Mouse (Mus musculus) hindbrain, embryonic 11.5 days (tissue): ENCODE results near the gene Dscaml1. TPM values are rescaled to one million over a fixed set of nuclear protein-coding genes. Genes with fewer than 3 reads are reported as not detected.

Experiments
- ATAC-seq: fragments of 200-750 bp; cut with Nextera tagmentation; 2 replicates; pipeline ENCODE4 v1.8.0; 2017; ENCODE audit warnings: mild to moderate bottlenecking, moderate TSS enrichment, moderate library complexity; ENCODE audit not compliant: low FRiP score
- DNase-seq: peaks from one replicate; pipeline ENCODE4 v3.0.0-alpha.2; 2015; ENCODE audit warnings: low spot score
- H3K27ac ChIP-seq: fragments of 300-500 bp; sonication (generic); 2 replicates; pipeline ENCODE4 v1.5.1; 2014; ENCODE audit warnings: mild to moderate bottlenecking, low read depth, low read length
- H3K27me3 ChIP-seq: fragments of 300-500 bp; sonication (generic); 2 replicates; pipeline ENCODE4 v1.6.1; 2014; ENCODE audit warnings: mild to moderate bottlenecking, low read length, moderate library complexity, mixed read lengths; ENCODE audit not compliant: control insufficient read depth, insufficient read depth
- H3K36me3 ChIP-seq: fragments of 300-500 bp; sonication (generic); 2 replicates; pipeline ENCODE4 v1.6.1; 2014; ENCODE audit warnings: mild to moderate bottlenecking, low read length, moderate library complexity, mixed read lengths; ENCODE audit not compliant: control insufficient read depth, insufficient read depth
- H3K4me1 ChIP-seq: fragments of 300-500 bp; sonication (generic); replicated peaks from 2 replicates; pipeline ENCODE4 v1.6.1; 2014; ENCODE audit warnings: low read length, mixed read lengths; ENCODE audit not compliant: control insufficient read depth, insufficient read depth
- H3K4me2 ChIP-seq: fragments of 300-500 bp; sonication (generic); replicated peaks from 2 replicates; pipeline ENCODE4 v1.6.1; 2014; ENCODE audit warnings: mild to moderate bottlenecking, low read depth, low read length
- H3K4me3 ChIP-seq: fragments of 300-500 bp; sonication (generic); 2 replicates; pipeline ENCODE4 v1.5.1; 2014; ENCODE audit warnings: low read depth, low read length
- H3K9ac ChIP-seq: fragments of 300-500 bp; sonication (generic); 2 replicates; pipeline ENCODE4 v1.6.1; 2014; ENCODE audit warnings: low read depth, low read length
- H3K9me3 ChIP-seq: fragments of 300-500 bp; sonication (generic); 2 replicates; pipeline ENCODE4 v1.6.1; 2016; ENCODE audit warnings: low read length; ENCODE audit not compliant: control insufficient read depth
- WGBS: fragments of 180-500 bp; shearing (Covaris S2); extraction: QIAGEN DNeasy Blood & Tissue Kit; methylation state at CpG from one replicate; pipeline ENCODE4 v1.1.7; 2014; 5-methylcytosine and 5-hydroxymethylcytosine counted together
- polyA plus RNA-seq: library from polyadenylated mRNA; unstranded; fragments of >200 nt; fragmentation: Nextera tagmentation; extraction: Ambion mirVana; gene quantifications from 2 replicates; pipeline ENCODE4 v1.2.1, GENCODE M21; 2014

Gene Dscaml1
- polyA plus RNA-seq, 1 experiment from 2014 or later: 0.80 TPM

DNA sequence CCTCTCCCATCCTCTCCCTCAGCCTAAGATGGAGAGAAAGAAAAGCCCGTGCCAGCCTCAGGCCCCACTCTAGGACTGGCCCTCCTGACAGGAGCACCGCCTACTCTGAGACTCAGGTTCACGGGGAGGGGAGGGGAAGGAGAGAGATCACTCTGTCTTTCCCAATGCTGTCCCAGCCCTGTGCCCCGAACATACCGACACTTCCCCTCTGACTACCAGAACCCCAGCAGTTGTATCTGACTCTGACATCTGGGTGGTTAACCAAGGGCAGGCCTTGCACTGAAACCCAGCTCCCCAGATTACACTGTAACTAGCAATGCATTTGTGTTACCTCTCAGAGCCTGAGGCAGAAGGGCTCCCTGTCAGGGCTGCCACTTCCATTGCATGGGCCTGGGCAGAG is 362.0 kb downstream of the Dscaml1 start:
- H3K27ac ChIP-seq: no peak overlapping the region
- no peak overlapping the region for H3K9ac ChIP-seq
- H3K4me3 ChIP-seq: no peak overlapping the region
- H3K36me3 ChIP-seq: no peaks in the 10 kb centered on the region
- no peak for ATAC-seq
- H3K9me3 ChIP-seq: no peaks in the 10 kb centered on the region
- WGBS: 61% methylated on average over 5 of the region's 5 CpGs
- no peaks in the 10 kb centered on the region for H3K27me3 ChIP-seq
- no peak overlapping the region for H3K4me2 ChIP-seq
- DNase-seq: no peak
- no peaks in the 10 kb centered on the region for H3K4me1 ChIP-seq

DNA sequence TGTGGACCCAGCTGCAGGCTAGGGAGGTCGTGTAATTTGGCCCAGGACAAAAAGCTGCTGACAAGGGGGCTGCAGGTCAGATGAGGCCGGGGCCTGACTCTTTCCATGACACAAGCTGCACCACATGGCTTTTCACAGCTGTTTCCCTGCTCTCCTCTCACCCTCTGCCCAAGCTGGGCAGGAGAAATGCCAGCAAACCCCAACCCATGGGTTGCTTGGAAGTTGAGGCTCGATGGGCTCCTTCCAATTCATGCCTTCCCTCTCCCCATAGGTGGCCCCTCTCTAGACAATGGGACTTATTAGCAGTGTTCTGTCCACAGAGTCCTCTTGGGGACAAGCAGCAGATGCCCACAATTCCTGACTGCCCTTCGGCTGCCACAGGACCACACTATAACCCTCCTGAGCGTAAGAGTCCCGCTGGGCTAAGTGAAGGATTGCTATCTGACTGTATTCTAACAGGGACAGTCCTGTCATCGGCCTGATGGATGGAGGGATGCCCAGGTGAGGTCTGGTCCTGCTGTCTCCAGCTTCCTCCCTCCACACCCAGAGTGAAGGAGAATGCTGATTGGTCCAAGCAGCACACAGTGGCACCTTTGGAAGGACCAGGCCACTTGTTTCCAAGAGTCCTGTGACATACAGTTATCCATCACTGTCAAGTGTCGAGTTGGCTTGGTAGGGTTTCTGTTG is 365.2 kb downstream of the Dscaml1 start:
- H3K4me1 ChIP-seq: no peaks in the 10 kb centered on the region
- H3K4me2 ChIP-seq: no peak overlapping the region
- DNase-seq: no peak
- H3K36me3 ChIP-seq: no peaks in the 10 kb centered on the region
- H3K4me3 ChIP-seq: no peak overlapping the region
- H3K27me3 ChIP-seq: no peaks in the 10 kb centered on the region
- no peak for ATAC-seq
- no peaks in the 10 kb centered on the region for H3K9me3 ChIP-seq
- no peak overlapping the region for H3K27ac ChIP-seq
- WGBS: 68% methylated on average over 8 of the region's 8 CpGs
- no peak overlapping the region for H3K9ac ChIP-seq

DNA sequence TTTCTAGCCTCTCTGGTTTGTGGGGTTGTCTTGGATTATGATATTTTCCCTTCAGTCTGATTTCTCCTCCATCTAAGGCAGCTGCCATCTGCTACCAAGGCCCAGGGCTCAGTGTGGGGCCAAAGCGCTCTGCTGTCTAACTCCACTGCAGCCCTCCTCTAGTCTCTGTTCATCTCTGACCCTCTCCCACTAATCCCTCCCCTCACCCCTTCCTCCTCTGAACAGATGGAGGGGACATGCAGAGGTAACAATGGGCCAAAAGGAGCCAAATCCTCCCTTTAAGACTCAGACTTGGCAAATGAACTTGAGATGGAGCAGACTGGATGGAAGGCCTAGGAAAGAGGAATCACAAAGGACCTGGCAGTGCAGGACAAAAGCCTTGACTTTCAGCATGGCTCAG is 365.8 kb downstream of the Dscaml1 start:
- Histone ChIP-seq H3K27ac (no peak overlapping the region), H3K36me3 (no peaks in the 10 kb centered on the region), H3K4me3 (no peak overlapping the region), H3K9ac (no peak overlapping the region), H3K27me3 (no peaks in the 10 kb centered on the region), H3K9me3 (no peaks in the 10 kb centered on the region), H3K4me2 (no peak overlapping the region), H3K4me1 (no peaks in the 10 kb centered on the region)
- ATAC-seq: no peak
- no peak for DNase-seq
- WGBS: 79% methylated on average over 1 of the region's 1 CpGs

DNA sequence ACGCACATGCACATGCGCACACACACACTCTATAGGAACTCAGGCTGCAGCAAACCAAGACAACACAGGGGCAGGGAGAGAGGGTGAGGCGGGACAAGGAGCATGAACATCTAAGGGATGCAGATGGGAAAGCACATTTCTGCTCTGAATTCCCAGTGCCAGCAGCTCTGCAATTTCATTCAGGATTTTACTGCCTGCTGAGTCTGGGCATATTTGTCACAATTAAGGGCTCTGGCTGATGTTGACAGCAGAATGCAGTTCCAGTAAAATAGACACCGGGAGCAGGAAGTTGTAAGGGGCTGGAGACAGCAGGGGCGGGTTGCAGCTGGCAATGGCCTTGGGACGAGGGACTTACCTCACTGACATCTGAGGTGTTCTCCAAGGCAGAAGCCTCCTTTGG is 367.3 kb downstream of the Dscaml1 start:
- no peak overlapping the region for H3K27ac ChIP-seq
- WGBS: 85% methylated on average over 6 of the region's 6 CpGs
- H3K27me3 ChIP-seq: no peaks in the 10 kb centered on the region
- no peak overlapping the region for H3K4me2 ChIP-seq
- no peaks in the 10 kb centered on the region for H3K4me1 ChIP-seq
- no peak overlapping the region for H3K4me3 ChIP-seq
- H3K9ac ChIP-seq: no peak overlapping the region
- H3K9me3 ChIP-seq: no peaks in the 10 kb centered on the region
- H3K36me3 ChIP-seq: no peaks in the 10 kb centered on the region
- ATAC-seq: no peak
- no peak for DNase-seq

DNA sequence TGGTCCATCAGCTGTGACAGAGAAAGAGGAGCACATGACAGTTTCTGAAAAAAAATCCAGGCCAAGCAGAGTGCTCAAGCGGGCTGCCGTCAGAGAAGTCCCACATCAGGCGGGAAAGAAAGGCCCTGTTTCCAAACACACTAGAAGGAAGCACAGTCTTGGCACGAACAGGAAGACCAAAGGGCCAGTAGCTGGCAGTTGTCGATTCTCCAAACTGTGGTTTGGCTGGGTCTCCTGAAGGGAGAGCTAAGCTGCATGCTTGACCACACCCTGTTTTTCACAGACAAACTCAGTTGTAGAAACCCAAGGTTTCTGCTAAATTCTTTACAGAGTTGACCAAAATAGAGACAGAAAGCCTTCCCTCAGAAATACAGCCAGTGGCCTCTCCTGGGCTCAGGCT is 369.3 kb downstream of the Dscaml1 start:
- H3K27ac ChIP-seq: no peak overlapping the region

DNA sequence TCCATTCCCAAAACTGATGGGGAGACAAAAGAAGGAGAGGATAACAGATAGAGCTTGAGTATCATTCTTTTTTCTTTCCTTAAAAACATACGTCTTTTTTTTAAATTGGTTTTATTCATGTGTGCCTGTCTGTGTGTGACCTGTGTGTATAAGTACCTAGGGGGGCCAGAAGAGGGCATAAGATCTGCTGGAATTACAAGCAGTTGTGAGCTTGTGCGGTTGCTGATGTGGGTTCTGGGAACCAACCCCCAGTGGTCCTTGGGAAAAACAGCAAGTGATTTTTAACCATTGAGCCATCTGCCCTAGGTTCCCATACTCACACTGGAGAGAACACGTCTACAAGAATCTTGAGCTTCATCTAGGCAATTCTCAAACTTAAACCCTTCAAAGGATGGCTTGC is 370.8 kb downstream of the Dscaml1 start:
- DNase-seq (no peak), ATAC-seq (no peak)
- Histone ChIP-seq H3K4me1 (no peaks in the 10 kb centered on the region), H3K36me3 (no peaks in the 10 kb centered on the region), H3K4me2 (no peak overlapping the region), H3K9me3 (no peaks in the 10 kb centered on the region), H3K9ac (no peak overlapping the region), H3K4me3 (no peak overlapping the region), H3K27ac (no peak overlapping the region), H3K27me3 (no peaks in the 10 kb centered on the region)
- WGBS: 79% methylated on average over 3 of the region's 3 CpGs

More for the DNA sequence above, 369.3 kb downstream of the Dscaml1 start:
- no peaks in the 10 kb centered on the region for H3K4me1 ChIP-seq
- no peaks in the 10 kb centered on the region for H3K9me3 ChIP-seq
- no peak overlapping the region for H3K4me3 ChIP-seq
- no peak overlapping the region for H3K4me2 ChIP-seq
- ATAC-seq (no peak), DNase-seq (no peak)
- no peaks in the 10 kb centered on the region for H3K36me3 ChIP-seq
- WGBS: 89% methylated on average over 5 of the region's 5 CpGs
- H3K27me3 ChIP-seq: no peaks in the 10 kb centered on the region
- no peak overlapping the region for H3K9ac ChIP-seq

DNA sequence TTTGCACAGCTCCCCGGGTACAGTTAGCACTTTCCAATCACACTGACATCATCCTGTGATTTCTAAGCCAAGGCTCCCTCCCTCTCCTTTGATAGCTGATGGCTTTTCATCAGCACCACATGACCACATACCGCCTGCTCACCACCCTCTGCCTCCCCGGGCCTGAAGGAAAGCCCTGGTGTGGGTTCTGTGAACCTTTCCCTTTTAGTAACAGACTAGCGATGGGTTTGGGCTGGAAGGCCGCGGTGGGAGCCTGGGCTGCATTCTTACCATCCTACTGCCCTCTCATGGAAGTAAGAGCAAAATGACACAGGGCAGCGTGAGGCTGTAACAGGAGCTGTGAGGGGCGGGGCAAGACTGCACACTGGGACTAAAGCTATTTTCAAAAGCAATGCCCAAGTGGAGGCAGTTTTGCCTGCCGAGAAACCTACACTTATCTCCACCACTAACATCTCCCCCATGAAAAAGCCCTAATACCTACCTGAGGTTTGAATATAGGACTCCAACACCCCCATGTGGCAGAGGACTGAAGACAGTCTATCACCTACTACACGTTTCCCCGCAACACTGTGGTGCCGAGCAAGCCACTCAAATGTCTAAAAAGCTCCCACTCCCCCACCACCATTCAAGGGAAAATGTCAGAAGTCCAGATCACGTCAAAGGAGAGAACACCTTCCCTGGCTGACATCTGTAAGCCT is 372.2 kb downstream of the Dscaml1 start:
- Histone ChIP-seq H3K4me2 (no peak overlapping the region), H3K9me3 (no peaks in the 10 kb centered on the region), H3K27me3 (no peaks in the 10 kb centered on the region), H3K27ac (no peak overlapping the region), H3K36me3 (no peaks in the 10 kb centered on the region), H3K4me3 (no peak overlapping the region), H3K9ac (no peak overlapping the region), H3K4me1 (no peaks in the 10 kb centered on the region)
- 14% methylated on average over 13 of the region's 13 CpGs for WGBS
- DNase-seq (peak; percentile 63), ATAC-seq (no peak)

DNA sequence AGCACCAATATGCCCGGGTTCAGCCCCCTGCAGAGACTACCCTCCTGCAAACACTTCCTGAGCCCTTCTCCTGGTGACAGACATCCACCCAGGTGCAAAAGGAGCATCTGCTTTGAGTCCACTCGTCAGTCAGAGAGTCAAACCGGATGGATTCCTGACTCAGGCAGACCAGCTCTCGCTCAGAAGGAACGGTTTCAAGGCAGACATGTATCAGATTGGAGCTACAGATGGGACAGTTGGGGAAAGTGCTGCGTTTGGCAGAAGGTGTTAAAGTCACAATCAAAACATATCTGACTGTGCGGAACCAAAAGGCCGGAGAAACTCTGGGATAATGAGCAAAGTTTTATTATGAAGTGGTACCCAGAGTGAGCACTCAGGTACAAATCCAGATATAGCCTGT is 373.0 kb downstream of the Dscaml1 start:
- DNase-seq (no peak), ATAC-seq (no peak)
- Histone ChIP-seq H3K4me3 (no peak overlapping the region), H3K9me3 (no peaks in the 10 kb centered on the region), H3K36me3 (no peaks in the 10 kb centered on the region), H3K9ac (no peak overlapping the region), H3K4me1 (no peaks in the 10 kb centered on the region), H3K27ac (no peak overlapping the region), H3K27me3 (no peaks in the 10 kb centered on the region), H3K4me2 (no peak overlapping the region)
- WGBS: 79% methylated on average over 8 of the region's 8 CpGs
